Mouse (Mus musculus) heart, embryonic 10.5 days (tissue): ENCODE measurements around the gene Brf1. TPM values are rescaled to one million over a fixed set of nuclear protein-coding genes. Genes with fewer than 3 reads are reported as not detected.
A peak's percentile ranks its signal among the peaks of the same experiment; 100 is the strongest.

ENCODE experiments used
- DNase-seq: peaks from one replicate; pipeline ENCODE4 v3.0.0-alpha.2; 2017; ENCODE audit warnings: low spot score
- H3K27ac ChIP-seq: fragments of 300-500 bp; sonication (generic); 2 replicates; pipeline ENCODE4 v1.5.1; 2016; ENCODE audit warnings: mild to moderate bottlenecking
- H3K27me3 ChIP-seq: fragments of 300-500 bp; sonication (generic); 2 replicates; pipeline ENCODE4 v1.6.1; 2016; ENCODE audit warnings: mild to moderate bottlenecking; ENCODE audit not compliant: poor library complexity, insufficient read depth, severe bottlenecking
- H3K36me3 ChIP-seq: fragments of 300-500 bp; sonication (generic); 2 replicates; pipeline ENCODE4 v1.6.1; 2016; ENCODE audit warnings: mild to moderate bottlenecking, moderate library complexity
- H3K4me1 ChIP-seq: fragments of 300-500 bp; sonication (generic); 2 replicates; pipeline ENCODE4 v1.6.1; 2016; ENCODE audit warnings: mild to moderate bottlenecking
- H3K4me3 ChIP-seq: fragments of 300-500 bp; sonication (generic); 2 replicates; pipeline ENCODE4 v1.5.1; 2016; ENCODE audit warnings: mild to moderate bottlenecking, moderate library complexity
- H3K9me3 ChIP-seq: fragments of 300-500 bp; sonication (generic); 2 replicates; pipeline ENCODE4 v1.6.1; 2016; ENCODE audit warnings: mild to moderate bottlenecking, moderate library complexity
- WGBS: fragments of 180-500 bp; shearing (Covaris S2); methylation state at CpG from one replicate; pipeline ENCODE4 v1.1.7; 2016; 5-methylcytosine and 5-hydroxymethylcytosine counted together
- microRNA-seq: library from miRNA; unstranded; fragments of <30 nt; microRNA quantifications from one replicate; pipeline ENCODE4, GENCODE M21; 2017
- polyA plus RNA-seq: library from polyadenylated mRNA; unstranded; fragments of >200 nt; fragmentation: Nextera tagmentation; extraction: Ambion mirVana; gene quantifications from 2 replicates; pipeline ENCODE4 v1.2.1, GENCODE M21; 2016

Gene Brf1
- polyA plus RNA-seq, 1 experiment from 2014 or later, result 41.5 TPM

GRCm38 (mm10) chr12:112921518-112921917, 79.0 kb downstream of the Brf1 start:
- DNase-seq, result peak; percentile 90
- peak overlapping the region; percentile 56; the same call in 1 of the 2 replicates for H3K27ac ChIP-seq
- WGBS, result 44% methylated on average over 12 of the region's 12 CpGs

GRCm38 (mm10) chr12:112917906-112918305, 82.6 kb downstream of the Brf1 start:
- WGBS, result 45% methylated on average over 8 of the region's 8 CpGs
- Histone ChIP-seq H3K27me3 (peaks cover 88% of the 10 kb centered on the region), H3K27ac (no peak overlapping the region), H3K9me3 (0 out of 2 replicates have a peak, but pooled peaks cover 2% of the 10 kb centered on the region), H3K4me1 (peaks cover 59% of the 10 kb centered on the region), H3K4me3 (no peak overlapping the region), H3K36me3 (peaks cover 27% of the 10 kb centered on the region)
- DNase-seq, result no peak

More at GRCm38 (mm10) chr12:112921518-112921917, 79.0 kb downstream of the Brf1 start:
- no peaks in the 10 kb centered on the region for H3K36me3 ChIP-seq
- peak overlapping the region; percentile 4; the same call in 1 of the 2 replicates for H3K4me3 ChIP-seq
- H3K9me3 ChIP-seq, result no peaks in the 10 kb centered on the region
- H3K4me1 ChIP-seq, result peaks cover 47% of the 10 kb centered on the region
- H3K27me3 ChIP-seq, result peaks cover 88% of the 10 kb centered on the region

- Histone ChIP-seq H3K4me3 (no peak overlapping the region), H3K27me3 (peaks cover 88% of the 10 kb centered on the region), H3K27ac (peak overlapping the region; percentile 49; the same call in 1 of the 2 replicates), H3K9me3 (0 out of 2 replicates have a peak, but pooled peaks cover 2% of the 10 kb centered on the region), H3K36me3 (peaks cover 31% of the 10 kb centered on the region), H3K4me1 (peaks cover 55% of the 10 kb centered on the region)
- 68% methylated on average over 11 of the region's 11 CpGs for WGBS
- DNase-seq, result no peak
Observed at GRCm38 (mm10) chr12:112917486-112917885, 83.0 kb downstream of the Brf1 start.

- Histone ChIP-seq H3K27me3 (peaks cover 94% of the 10 kb centered on the region), H3K27ac (peak overlapping the region; percentile 49), H3K36me3 (peaks cover 38% of the 10 kb centered on the region), H3K9me3 (0 out of 2 replicates have a peak, but pooled peaks cover 2% of the 10 kb centered on the region), H3K4me1 (peaks cover 48% of the 10 kb centered on the region), H3K4me3 (no peak overlapping the region)
- no peak for DNase-seq
- 67% methylated on average over 16 of the region's 16 CpGs for WGBS
Observed at GRCm38 (mm10) chr12:112916698-112917400, 83.7 kb downstream of the Brf1 start.

- Histone ChIP-seq H3K4me3 (no peak overlapping the region), H3K36me3 (peaks cover 49% of the 10 kb centered on the region), H3K9me3 (0 out of 2 replicates have a peak, but pooled peaks cover 2% of the 10 kb centered on the region), H3K4me1 (peaks cover 36% of the 10 kb centered on the region), H3K27ac (no peak overlapping the region), H3K27me3 (peaks cover 100% of the 10 kb centered on the region)
- 88% methylated on average over 13 of the region's 13 CpGs for WGBS
- no peak for DNase-seq
Observed at GRCm38 (mm10) chr12:112915587-112915986, 84.9 kb downstream of the Brf1 start.

- Histone ChIP-seq H3K27me3 (peaks cover 100% of the 10 kb centered on the region), H3K4me3 (no peak overlapping the region), H3K27ac (no peak overlapping the region; the same call in 1 of the 2 replicates), H3K4me1 (peaks cover 42% of the 10 kb centered on the region), H3K36me3 (peaks cover 59% of the 10 kb centered on the region), H3K9me3 (0 out of 2 replicates have a peak, but pooled peaks cover 2% of the 10 kb centered on the region)
- WGBS, result 81% methylated on average over 11 of the region's 11 CpGs
- no peak for DNase-seq
Observed at GRCm38 (mm10) chr12:112914527-112914926, 86.0 kb downstream of the Brf1 start.

- Histone ChIP-seq H3K4me1 (peaks cover 39% of the 10 kb centered on the region), H3K27ac (no peak overlapping the region), H3K27me3 (peaks cover 99% of the 10 kb centered on the region), H3K36me3 (peaks cover 73% of the 10 kb centered on the region), H3K9me3 (0 out of 2 replicates have a peak, but pooled peaks cover 2% of the 10 kb centered on the region), H3K4me3 (no peak overlapping the region)
- WGBS, result 92% methylated on average over 28 of the region's 28 CpGs
- DNase-seq, result no peak
Observed at GRCm38 (mm10) chr12:112912951-112913745, 87.4 kb downstream of the Brf1 start.

- peaks cover 74% of the 10 kb centered on the region for H3K36me3 ChIP-seq
- H3K27ac ChIP-seq, result no peak overlapping the region
- 85% methylated on average over 17 of the region's 17 CpGs for WGBS
- no peak for DNase-seq
- H3K4me1 ChIP-seq, result peaks cover 28% of the 10 kb centered on the region
- peaks cover 94% of the 10 kb centered on the region for H3K27me3 ChIP-seq
- H3K9me3 ChIP-seq, result 0 out of 2 replicates have a peak, but pooled peaks cover 2% of the 10 kb centered on the region
- H3K4me3 ChIP-seq, result no peak overlapping the region
Observed at GRCm38 (mm10) chr12:112911701-112912100, 88.8 kb downstream of the Brf1 start.

Small RNA genes lying within 50 kb of the gene (microRNA-seq; reads per million reads assigned to microRNA genes)
- not detected for gene Mir6941

Other genes with a start within 250 kb of the Brf1 start
- 0.57 and 2.9 TPM in 2 replicates for gene Pld4, start 240.0 kb downstream of the Brf1 start, polyA plus RNA-seq
- 0.53 and 0.71 TPM in 2 replicates for gene Ahnak2, start 198.0 kb downstream of the Brf1 start, polyA plus RNA-seq
- gene Clba1, start 191.8 kb downstream of the Brf1 start, polyA plus RNA-seq, result 13.0 and 14.9 TPM in 2 replicates
- 66.5 and 98.2 TPM in 2 replicates for gene Cdca4, start 171.3 kb downstream of the Brf1 start, polyA plus RNA-seq
- gene Gpr132, start 132.5 kb downstream of the Brf1 start, polyA plus RNA-seq, result 0.11 TPM in 1 of 2 replicates, not detected in the other
- gene Jag2, start 70.9 kb downstream of the Brf1 start, polyA plus RNA-seq, result 2.0 and 3.6 TPM in 2 replicates
- 48.6 and 65.5 TPM in 2 replicates for gene Nudt14, start 58.6 kb downstream of the Brf1 start, polyA plus RNA-seq
- 22.3 and 23.6 TPM in 2 replicates for gene Btbd6, start 24.2 kb downstream of the Brf1 start, polyA plus RNA-seq
- 11.7 TPM in 2 replicates for gene Pacs2, start 13.8 kb upstream of the Brf1 start, polyA plus RNA-seq
- not detected in 2 replicates for gene Tex22, start 73.8 kb upstream of the Brf1 start, polyA plus RNA-seq
- gene Mta1, start 97.6 kb upstream of the Brf1 start, polyA plus RNA-seq, result 12.0 and 17.5 TPM in 2 replicates
- 956 and 1,505 TPM in 2 replicates for gene Crip2, start 139.5 kb upstream of the Brf1 start, polyA plus RNA-seq
- gene Crip1, start 145.6 kb upstream of the Brf1 start, polyA plus RNA-seq, result 511 and 613 TPM in 2 replicates
- gene Tedc1, start 155.7 kb upstream of the Brf1 start, polyA plus RNA-seq, result 32.7 and 33.5 TPM in 2 replicates
- gene Tmem121, start 185.2 kb upstream of the Brf1 start, polyA plus RNA-seq, result 2.6 and 6.1 TPM in 2 replicates